Mouse (Mus musculus) stomach, embryonic 14.5 days (tissue): ENCODE results near the gene Dis3. TPM values are rescaled to one million over a fixed set of nuclear protein-coding genes. Genes with fewer than 3 reads are reported as not detected.
"Not testable (repeated sequence)": the region's sequence is repeated elsewhere in the genome, so short reads cannot be mapped to it uniquely, and the experiment has no call there.

ENCODE experiments used
- ATAC-seq: fragments of 200-750 bp; cut with Nextera tagmentation; 2 replicates; pipeline ENCODE4 v1.8.0; 2017; ENCODE audit warnings: low read depth, moderate TSS enrichment; ENCODE audit not compliant: insufficient number of reproducible peaks, insufficient read depth, low FRiP score
- H3K27ac ChIP-seq: fragments of 300-500 bp; sonication (generic); 2 replicates; pipeline ENCODE4 v1.5.1; 2014; ENCODE audit warnings: mild to moderate bottlenecking, low read length, moderate library complexity, mixed read lengths
- H3K27me3 ChIP-seq: fragments of 300-500 bp; sonication (generic); 2 replicates; pipeline ENCODE4 v1.6.1; 2014; ENCODE audit warnings: low read length, control low read depth, mixed read lengths; ENCODE audit not compliant: control insufficient read depth, insufficient read depth
- H3K36me3 ChIP-seq: fragments of 300-500 bp; sonication (generic); 2 replicates; pipeline ENCODE4 v1.6.1; 2014; ENCODE audit warnings: mild to moderate bottlenecking, control low read depth, low read length, moderate library complexity, mixed read lengths; ENCODE audit not compliant: control insufficient read depth, insufficient read depth
- H3K4me1 ChIP-seq: fragments of 300-500 bp; sonication (generic); 2 replicates; pipeline ENCODE4 v1.6.1; 2014; ENCODE audit warnings: low read length, control low read depth, mixed read lengths; ENCODE audit not compliant: control insufficient read depth, insufficient read depth
- H3K4me2 ChIP-seq: fragments of 300-500 bp; sonication (generic); replicated peaks from 2 replicates; pipeline ENCODE4 v1.6.1; 2014; ENCODE audit warnings: low read depth, low read length, control low read depth
- H3K4me3 ChIP-seq: fragments of 300-500 bp; sonication (generic); 2 replicates; pipeline ENCODE4 v1.5.1; 2014; ENCODE audit warnings: low read depth, low read length, control low read depth
- H3K9ac ChIP-seq: fragments of 300-500 bp; sonication (generic); replicated peaks from 2 replicates; pipeline ENCODE4 v1.6.1; 2014; ENCODE audit warnings: low read depth, mild to moderate bottlenecking, control low read depth, low read length, moderate library complexity, mixed read lengths
- H3K9me3 ChIP-seq: fragments of 300-500 bp; sonication (generic); 2 replicates; pipeline ENCODE4 v1.6.1; 2016; ENCODE audit warnings: low read depth, low read length, control low read depth; ENCODE audit not compliant: control insufficient read depth
- WGBS: fragments of 180-500 bp; shearing (Covaris S2); extraction: QIAGEN DNeasy Blood & Tissue Kit; methylation state at CpG from one replicate; pipeline ENCODE4 v1.1.7; 2014; 5-methylcytosine and 5-hydroxymethylcytosine counted together
- polyA plus RNA-seq: library from polyadenylated mRNA; unstranded; fragments of >200 nt; fragmentation: Nextera tagmentation; extraction: Ambion mirVana; gene quantifications from 2 replicates; pipeline ENCODE4 v1.2.1, GENCODE M21; 2014

Dis3 gene
- polyA plus RNA-seq, 1 experiment from 2014 or later = 41.5 TPM

GRCm38 (mm10) chr14:99037703-99038102, 61.9 kb downstream of the Dis3 start:
- Histone ChIP-seq H3K4me3 (no peak overlapping the region), H3K27ac (no peak overlapping the region), H3K27me3 (no peaks in the 10 kb centered on the region), H3K9me3 (no peaks in the 10 kb centered on the region), H3K36me3 (peaks cover 22% of the 10 kb centered on the region), H3K9ac (no peak overlapping the region), H3K4me2 (no peak overlapping the region), H3K4me1 (no peaks in the 10 kb centered on the region)
- WGBS = 71% methylated on average over 2 of the region's 2 CpGs
- ATAC-seq = peak; percentile 72; the same call in 1 of the 2 replicates

GRCm38 (mm10) chr14:99036039-99036438, 63.5 kb downstream of the Dis3 start:
- no peak overlapping the region for H3K4me3 ChIP-seq
- H3K36me3 ChIP-seq = peaks cover 26% of the 10 kb centered on the region
- H3K27me3 ChIP-seq = no peaks in the 10 kb centered on the region
- H3K9me3 ChIP-seq = no peaks in the 10 kb centered on the region
- no peaks in the 10 kb centered on the region for H3K4me1 ChIP-seq
- no peak overlapping the region for H3K9ac ChIP-seq
- no peak for ATAC-seq
- H3K4me2 ChIP-seq = no peak overlapping the region
- no peak overlapping the region for H3K27ac ChIP-seq
- 77% methylated on average over 4 of the region's 4 CpGs for WGBS

GRCm38 (mm10) chr14:99034851-99035250, 64.7 kb downstream of the Dis3 start:
- not testable (repeated sequence) for H3K9ac ChIP-seq, H3K27ac ChIP-seq, ATAC-seq

GRCm38 (mm10) chr14:99032596-99032995, 67.0 kb downstream of the Dis3 start:
- H3K36me3 ChIP-seq = peaks cover 20% of the 10 kb centered on the region
- ATAC-seq = no peak
- no peak overlapping the region for H3K27ac ChIP-seq
- H3K9me3 ChIP-seq = no peaks in the 10 kb centered on the region
- H3K9ac ChIP-seq = no peak overlapping the region
- H3K4me1 ChIP-seq = no peaks in the 10 kb centered on the region
- WGBS = 84% methylated on average over 5 of the region's 5 CpGs
- no peak overlapping the region for H3K4me2 ChIP-seq
- H3K4me3 ChIP-seq = no peak overlapping the region
- H3K27me3 ChIP-seq = no peaks in the 10 kb centered on the region

More at GRCm38 (mm10) chr14:99034851-99035250, 64.7 kb downstream of the Dis3 start:
- 92% methylated on average over 8 of the region's 8 CpGs for WGBS
- not testable (repeated sequence) for H3K4me2 ChIP-seq, H3K4me3 ChIP-seq, H3K9me3 ChIP-seq, H3K4me1 ChIP-seq, H3K27me3 ChIP-seq
- peaks cover 26% of the 10 kb centered on the region for H3K36me3 ChIP-seq

- WGBS = 90% methylated on average over 5 of the region's 5 CpGs
- H3K4me1 ChIP-seq = no peaks in the 10 kb centered on the region
- H3K9me3 ChIP-seq = no peaks in the 10 kb centered on the region
- H3K27ac ChIP-seq = no peak overlapping the region
- no peak overlapping the region for H3K4me2 ChIP-seq
- H3K27me3 ChIP-seq = no peaks in the 10 kb centered on the region
- no peak overlapping the region for H3K9ac ChIP-seq
- H3K36me3 ChIP-seq = peaks cover 20% of the 10 kb centered on the region
- no peak overlapping the region for H3K4me3 ChIP-seq
- ATAC-seq = peak; percentile 39; the same call in 1 of the 2 replicates
Measured at GRCm38 (mm10) chr14:99031337-99031873, 68.2 kb downstream of the Dis3 start.

- Histone ChIP-seq H3K27ac (no peak overlapping the region), H3K9me3 (no peaks in the 10 kb centered on the region), H3K27me3 (no peaks in the 10 kb centered on the region), H3K4me1 (no peaks in the 10 kb centered on the region), H3K4me3 (no peak overlapping the region), H3K4me2 (no peak overlapping the region), H3K36me3 (peaks cover 13% of the 10 kb centered on the region), H3K9ac (no peak overlapping the region)
- 47% methylated on average over 5 of the region's 5 CpGs for WGBS
- no peak for ATAC-seq
Measured at GRCm38 (mm10) chr14:99029987-99030386, 69.6 kb downstream of the Dis3 start.

Other genes starting within 250 kb of the Dis3 start
- gene Rpl36a-ps1, start 105.5 kb downstream of the Dis3 start, polyA plus RNA-seq = 1.5 and 1.7 TPM in 2 replicates
- 75.8 and 78.7 TPM in 2 replicates for gene Mzt1, start 53.6 kb downstream of the Dis3 start, polyA plus RNA-seq
- gene Bora, start 53.5 kb downstream of the Dis3 start, polyA plus RNA-seq = 70.7 and 74.0 TPM in 2 replicates
- gene Pibf1, start 346 bp downstream of the Dis3 start, polyA plus RNA-seq = 21.5 and 21.6 TPM in 2 replicates
- 97.2 and 109 TPM in 2 replicates for gene Klf5, start 198.9 kb upstream of the Dis3 start, polyA plus RNA-seq